Mouse (Mus musculus) mesoderm, embryonic 11.5 days (tissue): Measurements from ENCODE around the gene Tmem156.
A peak's percentile ranks its signal among the peaks of the same experiment; 100 is the strongest.

Experiments used
- DNase-seq: peaks from one replicate; pipeline ENCODE4 v3.0.0-alpha.2; 2012; ENCODE audit warnings: low read depth, low spot score

Tmem156 gene

DNA sequence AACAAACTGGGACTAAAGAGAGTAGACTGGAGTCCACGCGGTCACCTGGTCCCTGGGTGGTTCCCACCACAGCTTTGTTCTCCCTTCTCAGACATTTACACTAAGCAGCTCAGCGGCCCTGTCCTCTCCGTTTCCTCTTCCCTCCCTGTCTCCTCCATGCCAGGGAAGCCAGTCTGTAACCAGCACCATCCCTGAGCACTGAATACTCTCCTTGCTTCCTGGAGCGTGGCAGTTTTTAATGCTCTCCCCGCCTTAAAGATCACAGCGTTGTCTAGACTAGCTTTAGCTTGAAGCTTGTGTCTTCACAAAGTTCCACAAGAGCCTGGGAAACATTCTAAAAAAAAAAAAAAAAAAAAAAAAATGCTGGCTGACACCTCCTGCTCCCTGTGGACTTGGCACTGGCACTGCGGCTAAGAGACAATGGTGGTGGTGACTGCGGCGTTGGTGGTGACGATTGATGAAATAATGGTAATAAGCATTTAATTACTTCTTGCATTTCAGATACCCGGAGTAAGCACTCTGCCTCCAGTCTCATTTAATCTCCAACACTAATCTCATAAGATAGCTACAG, 44.6 kb downstream of the Tmem156 start:
- DNase-seq: no peak

GRCm38 (mm10) chr5:65046442-65047284, 45.3 kb downstream of the Tmem156 start:
- no peak for DNase-seq

GRCm38 (mm10) chr5:65045642-65046370, 46.1 kb downstream of the Tmem156 start:
- no peak for DNase-seq

DNA sequence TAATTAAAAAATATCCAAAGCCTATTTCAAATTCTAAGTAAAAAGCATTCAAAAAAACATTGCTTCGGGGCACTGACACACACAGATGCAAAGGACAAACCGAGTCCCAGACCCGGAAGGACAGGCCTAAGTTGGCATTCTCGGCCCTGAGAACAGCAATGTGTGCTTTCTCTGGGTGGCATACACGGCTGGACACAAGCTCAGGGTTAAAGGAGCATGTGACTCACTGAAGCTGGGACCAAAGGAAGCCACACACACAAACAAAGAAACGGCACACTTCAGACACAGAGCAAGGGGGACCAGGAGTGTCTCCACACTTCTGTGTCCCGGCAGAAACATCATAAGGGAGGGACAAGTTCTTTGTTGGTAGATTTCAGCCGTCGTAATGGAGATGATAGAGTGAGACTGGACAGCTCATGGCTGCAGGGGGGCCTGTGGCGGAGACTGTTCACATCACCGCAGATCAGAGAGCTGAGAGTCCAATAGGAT, 48.5 kb downstream of the Tmem156 start:
- no peak for DNase-seq

DNA sequence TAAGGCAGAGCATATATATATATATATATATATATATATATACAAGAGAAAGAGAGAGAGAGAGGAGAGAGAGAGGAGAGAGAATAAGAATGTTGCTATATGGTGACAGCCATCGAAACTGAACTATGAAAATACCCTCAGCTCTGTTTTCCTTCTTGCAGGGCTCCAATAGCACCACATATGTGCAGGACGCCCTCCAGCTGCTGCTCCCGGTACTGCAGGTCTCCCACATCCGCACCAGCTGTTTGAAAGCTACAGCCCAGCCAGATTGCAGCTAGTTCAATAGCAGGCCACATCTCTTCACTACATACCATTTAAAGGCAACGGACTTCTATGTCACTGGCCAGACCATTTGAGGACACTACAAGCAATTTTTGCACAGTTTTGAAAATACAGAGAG, 51.5 kb downstream of the Tmem156 start:
- DNase-seq: no peak

- no peak for DNase-seq
Measured at GRCm38 (mm10) chr5:65038811-65039571, 52.9 kb downstream of the Tmem156 start.

DNA sequence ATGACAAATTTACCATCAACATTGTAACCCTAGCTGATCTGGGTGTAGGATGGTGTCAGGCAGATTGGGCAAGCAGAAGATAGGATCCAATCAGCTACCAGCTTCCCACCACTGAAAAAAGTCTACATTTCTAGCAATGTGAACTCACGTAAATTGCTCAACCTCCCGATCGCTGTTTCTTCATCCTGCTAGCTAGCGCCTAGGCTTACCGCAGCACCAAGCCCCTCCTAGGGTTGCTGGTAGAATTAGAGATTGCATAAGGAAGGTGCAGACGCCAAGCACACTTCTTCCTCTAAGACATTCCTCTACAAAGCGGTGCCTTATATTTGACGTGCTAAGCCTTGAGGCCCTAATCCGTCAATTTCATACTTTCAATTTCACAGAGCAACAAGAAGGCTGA, 53.6 kb downstream of the Tmem156 start:
- DNase-seq: no peak

GRCm38 (mm10) chr5:65036597-65036996, 55.3 kb downstream of the Tmem156 start:
- no peak for DNase-seq

GRCm38 (mm10) chr5:65028019-65028418, 63.9 kb downstream of the Tmem156 start:
- no peak for DNase-seq

- DNase-seq: no peak
Measured at GRCm38 (mm10) chr5:65026776-65027175, 65.2 kb downstream of the Tmem156 start.

DNA sequence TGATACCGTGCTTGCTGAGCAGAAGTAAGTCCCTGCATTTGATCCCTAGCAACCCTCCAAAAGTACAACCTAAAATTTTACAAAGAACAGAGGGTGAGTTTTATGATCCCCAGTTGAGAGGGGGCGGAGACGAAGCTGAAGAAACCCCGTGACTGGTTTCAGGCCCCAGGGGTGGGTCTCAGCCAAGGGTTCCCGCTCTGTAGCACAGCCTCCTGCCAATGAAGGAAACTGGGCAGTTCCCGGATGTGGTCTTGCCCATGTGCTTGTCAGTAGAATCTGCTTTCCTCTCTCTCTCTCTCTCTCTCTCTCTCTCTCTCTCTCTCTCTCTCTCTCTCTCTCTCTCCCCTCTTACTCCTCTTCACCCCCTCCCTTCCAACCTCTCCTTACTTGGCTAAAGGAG, 66.0 kb downstream of the Tmem156 start:
- DNase-seq: no peak

DNA sequence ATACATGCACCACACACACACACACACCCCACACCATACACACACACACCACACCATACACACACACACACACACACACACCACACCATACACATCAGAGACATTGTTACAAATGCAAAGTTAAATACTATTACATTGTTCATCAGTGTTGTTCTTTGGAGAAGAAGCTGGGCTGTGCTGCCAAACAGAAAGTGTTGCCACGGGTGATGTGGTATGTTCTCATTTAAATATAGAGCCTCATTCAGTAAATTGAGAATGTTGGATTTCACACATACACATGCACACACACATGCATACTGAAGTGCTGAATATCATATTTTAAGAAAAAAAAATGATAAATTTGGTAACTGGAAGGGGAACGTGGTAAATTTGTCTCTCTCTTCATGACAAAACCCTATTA, 67.3 kb downstream of the Tmem156 start:
- no peak for DNase-seq

GRCm38 (mm10) chr5:65022006-65022405, 69.9 kb downstream of the Tmem156 start:
- no peak for DNase-seq

DNA sequence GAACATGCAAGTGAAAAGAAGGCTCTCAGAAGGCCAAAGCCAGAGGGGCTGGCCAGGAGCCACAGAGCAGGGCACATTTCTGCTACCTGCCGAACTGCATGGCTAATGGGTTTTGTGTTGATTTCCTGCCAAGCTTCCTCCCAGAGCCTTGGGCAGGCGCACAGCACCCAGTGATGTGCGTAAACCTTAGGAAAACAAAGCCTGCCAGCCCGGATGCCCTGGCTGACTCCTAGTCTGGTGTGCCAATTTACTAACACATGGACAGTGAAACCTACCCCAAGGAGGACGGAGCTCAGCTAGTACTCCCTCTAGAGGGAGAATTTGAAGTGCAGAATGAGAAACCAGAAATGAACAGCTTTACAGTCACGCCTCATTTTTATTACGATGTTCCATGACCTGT, 72.1 kb downstream of the Tmem156 start:
- no peak for DNase-seq

- DNase-seq: no peak
Measured at GRCm38 (mm10) chr5:65019109-65019508, 72.8 kb downstream of the Tmem156 start.

- DNase-seq: no peak
Measured at GRCm38 (mm10) chr5:65015508-65015907, 76.4 kb downstream of the Tmem156 start.

DNA sequence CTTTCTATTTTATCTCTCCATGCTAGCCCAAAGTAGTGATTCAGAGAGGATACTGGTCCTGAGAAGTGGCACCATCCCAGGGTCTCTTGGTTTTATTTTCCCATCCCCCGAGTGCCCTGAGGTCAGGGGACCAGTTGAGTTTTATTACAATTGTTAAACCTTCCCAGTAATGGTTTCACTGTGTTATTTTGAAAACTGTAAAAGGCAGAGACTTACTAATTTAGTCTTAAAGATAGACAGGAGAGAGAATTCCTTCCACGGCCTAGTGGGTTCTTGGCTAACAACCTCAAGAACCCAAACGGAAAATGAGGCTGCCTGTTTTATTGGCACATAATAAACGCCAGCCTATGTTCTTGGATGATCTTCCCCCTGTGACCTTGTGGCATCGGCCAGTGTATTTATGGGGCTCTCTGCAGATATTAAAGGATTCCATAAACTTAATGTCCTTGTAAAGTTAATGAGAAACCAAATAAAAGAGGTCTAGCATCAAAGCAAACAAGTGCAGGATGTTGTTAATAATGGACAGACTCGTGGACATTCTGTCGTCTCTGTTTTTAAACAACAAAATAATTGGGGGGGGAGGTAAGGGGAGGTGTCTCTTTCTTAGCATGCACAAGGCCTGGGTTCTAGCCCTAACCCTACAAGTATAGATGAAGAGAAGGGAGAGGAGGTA, 79.9 kb downstream of the Tmem156 start:
- DNase-seq: no peak

GRCm38 (mm10) chr5:65006011-65006491, 85.9 kb downstream of the Tmem156 start:
- peak; percentile 51 for DNase-seq

DNA sequence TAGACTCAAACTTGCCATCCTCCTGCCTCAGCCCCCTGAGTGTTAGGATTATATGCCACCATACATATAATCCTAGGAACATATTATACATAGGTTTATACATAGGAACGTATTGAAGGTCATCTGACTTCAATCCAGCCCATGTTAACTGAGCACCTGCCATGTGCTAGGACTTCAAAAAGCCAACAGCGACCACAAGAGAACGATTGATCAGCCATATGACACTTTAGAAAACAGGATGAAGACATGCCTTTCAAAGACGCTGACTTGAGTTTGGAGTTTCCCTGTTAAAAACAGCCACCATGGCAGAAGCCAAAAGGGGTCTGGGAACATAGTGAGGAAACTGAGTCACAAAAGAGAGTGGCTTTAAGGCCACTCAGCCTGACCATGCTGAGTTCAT, 86.7 kb downstream of the Tmem156 start:
- no peak for DNase-seq
